Mouse (Mus musculus) heart, embryonic 16.5 days (tissue): ENCODE measurements around the gene Ruvbl1. TPM values are rescaled to one million over a fixed set of nuclear protein-coding genes. Genes with fewer than 3 reads are reported as not detected.

Source experiments
- polyA plus RNA-seq: library from polyadenylated mRNA; unstranded; fragments of >200 nt; fragmentation: Nextera tagmentation; extraction: Ambion mirVana; gene quantifications from 2 replicates; pipeline ENCODE4 v1.2.1, GENCODE M21; 2015

The Ruvbl1 gene
- polyA plus RNA-seq, 1 experiment from 2014 or later: 90.5 TPM

Other genes starting within 250 kb of the Ruvbl1 start
- not detected in 2 replicates for gene Dnajb8, start 243.1 kb upstream of the Ruvbl1 start, polyA plus RNA-seq
- gene Eefsec, start 18.9 kb upstream of the Ruvbl1 start, polyA plus RNA-seq: 17.7 and 19.8 TPM in 2 replicates
- gene Sec61a1, start 53.5 kb downstream of the Ruvbl1 start, polyA plus RNA-seq: 151 and 171 TPM in 2 replicates
- gene Kbtbd12, start 172.5 kb downstream of the Ruvbl1 start, polyA plus RNA-seq: 30.9 and 39.1 TPM in 2 replicates